Mouse (Mus musculus) stomach, embryonic 14.5 days (tissue): ENCODE data around the gene Pianp. TPM values are rescaled to one million over a fixed set of nuclear protein-coding genes. Genes with fewer than 3 reads are reported as not detected.
A peak's percentile ranks its signal among the peaks of the same experiment; 100 is the strongest.
"Not testable (repeated sequence)": the region's sequence is repeated elsewhere in the genome, so short reads cannot be mapped to it uniquely, and the experiment has no call there.

Experiments
- ATAC-seq: fragments of 200-750 bp; cut with Nextera tagmentation; 2 replicates; pipeline ENCODE4 v1.8.0; 2017; ENCODE audit warnings: low read depth, moderate TSS enrichment; ENCODE audit not compliant: insufficient number of reproducible peaks, insufficient read depth, low FRiP score
- H3K27ac ChIP-seq: fragments of 300-500 bp; sonication (generic); 2 replicates; pipeline ENCODE4 v1.5.1; 2014; ENCODE audit warnings: mild to moderate bottlenecking, low read length, moderate library complexity, mixed read lengths
- H3K27me3 ChIP-seq: fragments of 300-500 bp; sonication (generic); 2 replicates; pipeline ENCODE4 v1.6.1; 2014; ENCODE audit warnings: low read length, control low read depth, mixed read lengths; ENCODE audit not compliant: control insufficient read depth, insufficient read depth
- H3K36me3 ChIP-seq: fragments of 300-500 bp; sonication (generic); 2 replicates; pipeline ENCODE4 v1.6.1; 2014; ENCODE audit warnings: mild to moderate bottlenecking, control low read depth, low read length, moderate library complexity, mixed read lengths; ENCODE audit not compliant: control insufficient read depth, insufficient read depth
- H3K4me1 ChIP-seq: fragments of 300-500 bp; sonication (generic); 2 replicates; pipeline ENCODE4 v1.6.1; 2014; ENCODE audit warnings: low read length, control low read depth, mixed read lengths; ENCODE audit not compliant: control insufficient read depth, insufficient read depth
- H3K4me2 ChIP-seq: fragments of 300-500 bp; sonication (generic); replicated peaks from 2 replicates; pipeline ENCODE4 v1.6.1; 2014; ENCODE audit warnings: low read depth, low read length, control low read depth
- H3K4me3 ChIP-seq: fragments of 300-500 bp; sonication (generic); 2 replicates; pipeline ENCODE4 v1.5.1; 2014; ENCODE audit warnings: low read depth, low read length, control low read depth
- H3K9ac ChIP-seq: fragments of 300-500 bp; sonication (generic); replicated peaks from 2 replicates; pipeline ENCODE4 v1.6.1; 2014; ENCODE audit warnings: low read depth, mild to moderate bottlenecking, control low read depth, low read length, moderate library complexity, mixed read lengths
- H3K9me3 ChIP-seq: fragments of 300-500 bp; sonication (generic); 2 replicates; pipeline ENCODE4 v1.6.1; 2016; ENCODE audit warnings: low read depth, low read length, control low read depth; ENCODE audit not compliant: control insufficient read depth
- WGBS: fragments of 180-500 bp; shearing (Covaris S2); extraction: QIAGEN DNeasy Blood & Tissue Kit; methylation state at CpG from one replicate; pipeline ENCODE4 v1.1.7; 2014; 5-methylcytosine and 5-hydroxymethylcytosine counted together
- polyA plus RNA-seq: library from polyadenylated mRNA; unstranded; fragments of >200 nt; fragmentation: Nextera tagmentation; extraction: Ambion mirVana; gene quantifications from 2 replicates; pipeline ENCODE4 v1.2.1, GENCODE M21; 2014

Pianp gene
- polyA plus RNA-seq, 1 experiment from 2014 or later: 6.0 TPM

GRCm38 (mm10) chr6:125009181-125010073, 12.9 kb downstream of the Pianp start:
- H3K36me3 ChIP-seq: peaks cover 28% of the 10 kb centered on the region; the same call in 1 of the 2 replicates
- under 1% methylated on average over 43 of the region's 78 CpGs for WGBS
- ATAC-seq: peak; percentile 86

GRCm38 (mm10) chr6:125017682-125018081, 21.2 kb downstream of the Pianp start:
- no peak overlapping the region for H3K4me3 ChIP-seq
- H3K4me1 ChIP-seq: no peaks in the 10 kb centered on the region
- H3K9me3 ChIP-seq: no peaks in the 10 kb centered on the region
- H3K27me3 ChIP-seq: no peaks in the 10 kb centered on the region
- 87% methylated on average over 3 of the region's 3 CpGs for WGBS
- H3K4me2 ChIP-seq: no peak overlapping the region
- no peak overlapping the region for H3K27ac ChIP-seq
- H3K9ac ChIP-seq: no peak overlapping the region
- no peak for ATAC-seq
- H3K36me3 ChIP-seq: peaks cover 53% of the 10 kb centered on the region

More at GRCm38 (mm10) chr6:125009181-125010073, 12.9 kb downstream of the Pianp start:
- peak overlapping the region; percentile 95 for H3K9ac ChIP-seq
- H3K9me3 ChIP-seq: no peaks in the 10 kb centered on the region
- H3K27me3 ChIP-seq: no peaks in the 10 kb centered on the region
- peak overlapping the region; percentile 99 for H3K27ac ChIP-seq
- peak overlapping the region; percentile 70 for H3K4me3 ChIP-seq
- peaks cover 13% of the 10 kb centered on the region; the same call in 1 of the 2 replicates for H3K4me1 ChIP-seq
- H3K4me2 ChIP-seq: peak overlapping the region; percentile 67

DNA sequence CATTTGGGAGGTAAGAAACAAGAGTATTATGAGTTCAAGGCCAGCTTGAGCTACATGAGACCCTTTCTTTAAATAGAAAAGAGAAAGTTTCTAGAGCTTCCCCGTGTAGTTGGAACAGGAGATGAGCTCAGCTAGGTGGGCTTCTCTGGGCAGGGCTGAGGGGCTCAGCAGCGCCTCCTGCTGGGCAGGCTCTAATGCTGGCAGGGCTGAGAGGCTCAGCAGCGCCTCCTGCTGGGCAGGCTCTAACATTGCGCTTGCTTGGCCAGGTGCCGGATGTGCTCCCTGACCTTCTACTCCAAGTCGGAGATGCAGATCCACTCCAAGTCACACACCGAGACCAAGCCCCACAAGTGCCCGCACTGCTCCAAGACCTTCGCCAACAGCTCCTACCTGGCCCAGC, 34.0 kb downstream of the Pianp start:
- not testable (repeated sequence) for H3K27me3 ChIP-seq, ATAC-seq, H3K4me2 ChIP-seq, H3K9me3 ChIP-seq, H3K4me3 ChIP-seq, H3K27ac ChIP-seq, H3K4me1 ChIP-seq, H3K9ac ChIP-seq
- WGBS: 38% methylated on average over 7 of the region's 9 CpGs
- H3K36me3 ChIP-seq: peaks cover 57% of the 10 kb centered on the region

- H3K36me3 ChIP-seq: peaks cover 54% of the 10 kb centered on the region
- H3K9me3 ChIP-seq: no peaks in the 10 kb centered on the region
- no peak overlapping the region for H3K27ac ChIP-seq
- WGBS: 86% methylated on average over 16 of the region's 16 CpGs
- no peak overlapping the region for H3K4me2 ChIP-seq
- H3K4me1 ChIP-seq: no peaks in the 10 kb centered on the region
- no peak overlapping the region for H3K9ac ChIP-seq
- ATAC-seq: no peak
- H3K27me3 ChIP-seq: no peaks in the 10 kb centered on the region
- H3K4me3 ChIP-seq: no peak overlapping the region
Observed at GRCm38 (mm10) chr6:125031604-125032003, 35.1 kb downstream of the Pianp start.

GRCm38 (mm10) chr6:125038666-125039065, 42.2 kb downstream of the Pianp start:
- no peak overlapping the region for H3K9ac ChIP-seq
- H3K4me1 ChIP-seq: no peaks in the 10 kb centered on the region; the same call in 1 of the 2 replicates
- no peaks in the 10 kb centered on the region for H3K27me3 ChIP-seq
- no peaks in the 10 kb centered on the region for H3K9me3 ChIP-seq
- 95% methylated on average over 4 of the region's 4 CpGs for WGBS
- peak overlapping the region; percentile 63; the same call in 1 of the 2 replicates for H3K4me3 ChIP-seq
- H3K27ac ChIP-seq: peak overlapping the region; percentile 81
- no peak for ATAC-seq
- peaks cover 27% of the 10 kb centered on the region for H3K36me3 ChIP-seq
- peak overlapping the region; percentile 64 for H3K4me2 ChIP-seq

GRCm38 (mm10) chr6:125039131-125039530, 42.6 kb downstream of the Pianp start:
- no peaks in the 10 kb centered on the region; the same call in 1 of the 2 replicates for H3K4me1 ChIP-seq
- ATAC-seq: peak; percentile 4; the same call in 1 of the 2 replicates
- WGBS: 5% methylated on average over 8 of the region's 8 CpGs
- H3K36me3 ChIP-seq: peaks cover 27% of the 10 kb centered on the region
- H3K4me3 ChIP-seq: peak overlapping the region; percentile 63
- peak overlapping the region; percentile 64 for H3K4me2 ChIP-seq
- no peaks in the 10 kb centered on the region for H3K9me3 ChIP-seq
- H3K27ac ChIP-seq: peak overlapping the region; percentile 81
- H3K9ac ChIP-seq: peak overlapping the region; percentile 25; the same call in 1 of the 2 replicates
- H3K27me3 ChIP-seq: no peaks in the 10 kb centered on the region

- Histone ChIP-seq H3K4me2 (peak within 1 kb of the TSS; percentile 64), H3K27me3 (no peaks in the 10 kb centered on the region), H3K36me3 (peaks cover 31% of the 10 kb centered on the region), H3K4me1 (no peaks in the 10 kb centered on the region; the same call in 1 of the 2 replicates), H3K9me3 (no peaks in the 10 kb centered on the region), H3K9ac (peak within 1 kb of the TSS; percentile 67), H3K27ac (peak within 1 kb of the TSS; percentile 81), H3K4me3 (peak within 1 kb of the TSS; percentile 63)
- ATAC-seq: peak; percentile 95
- WGBS: under 1% methylated on average over 26 of the region's 26 CpGs
Observed at GRCm38 (mm10) chr6:125039533-125040153, 43.1 kb downstream of the Pianp start, which contains the start of gene Ing4. Gene Ing4, plus strand, starts transcription at chr6:125039760.

DNA sequence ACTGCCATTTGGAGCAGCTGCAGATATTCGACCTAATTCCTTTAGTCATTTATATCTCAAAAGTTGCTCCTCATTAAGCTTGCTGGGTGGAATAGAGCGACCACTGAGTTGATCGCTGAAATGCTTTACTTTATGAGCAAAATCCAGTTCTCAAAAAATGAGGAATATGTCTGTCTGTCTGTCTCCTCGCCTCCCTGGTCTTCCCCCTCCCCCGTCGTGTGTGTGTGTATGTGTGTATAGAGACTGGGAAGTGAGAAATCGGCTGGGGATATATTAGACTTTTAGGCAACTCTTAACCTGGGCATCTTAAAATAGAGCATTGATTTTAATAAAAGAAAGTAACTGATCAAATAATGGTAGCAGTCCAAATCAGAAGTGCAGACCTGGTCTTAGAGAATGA, 43.7 kb downstream of the Pianp start:
- Histone ChIP-seq H3K9ac (peak overlapping the region; percentile 67), H3K27ac (peak overlapping the region; percentile 75; the same call in 1 of the 2 replicates), H3K4me3 (peak overlapping the region; percentile 63), H3K27me3 (no peaks in the 10 kb centered on the region), H3K9me3 (no peaks in the 10 kb centered on the region), H3K36me3 (peaks cover 31% of the 10 kb centered on the region), H3K4me1 (no peaks in the 10 kb centered on the region; the same call in 1 of the 2 replicates), H3K4me2 (peak overlapping the region; percentile 64)
- ATAC-seq: no peak
- WGBS: 18% methylated on average over 7 of the region's 7 CpGs
